8 mouse cellular contexts compared by ENCODE assay signal in genomic region chr2:133614672-133615071, GRCm38 (mm10).
DNase-seq lines count a peak whose midpoint lies in the region; ATAC-seq and TF ChIP-seq lines count a peak whose summit lies in the region.

No protein-coding gene starts in this region.

- DNase-seq in cerebellum, adult 11-12 months = no peak
- DNase-seq in thymus, postnatal 14 days = peak; percentile 6
- DNase-seq in thymus, postnatal 25 days = no peak
- DNase-seq in forelimb bud, embryonic 11.5 days (ENCODE audit: low read depth, low spot score) = peak; percentile 78
- DNase-seq in lung, embryonic 14.5 days = peak; percentile 78
- DNase-seq in urinary bladder, postnatal 14 days (ENCODE audit: low spot score) = no peak
- DNase-seq in cerebellum, adult 9-11 months = no peak

- ATAC-seq in cerebellum, adult (ENCODE audit: insufficient number of reproducible peaks, low FRiP score, low TSS enrichment) = 0 out of 2 replicates have a peak, but pooled peaks have one; percentile 15
- peak; percentile 74; the same call in 1 of the 2 replicates for ATAC-seq in lung, embryonic 14.5 days (ENCODE audit: insufficient read depth)

- no peak overlapping the region for H3K4me3 ChIP-seq in lung, embryonic 14.5 days (ENCODE audit: low read depth, low read length)

- peak; percentile 88 for TF ChIP-seq CTCF in lung, embryonic 14.5 days (IDR thresholded peaks at IDR 0.05; ENCODE audit: low read depth)

- H3K9me3 ChIP-seq in lung, embryonic 14.5 days (ENCODE audit: low read depth, low read length) = no peaks in the 10 kb centered on the region

- no peak overlapping the region for H3K27ac ChIP-seq in lung, embryonic 14.5 days (ENCODE audit: low read depth)

- no peak overlapping the region for H3K4me2 ChIP-seq in lung, embryonic 14.5 days

- H3K27me3 ChIP-seq in lung, embryonic 14.5 days (ENCODE audit: insufficient read depth, low read length) = no peaks in the 10 kb centered on the region

- no peak overlapping the region for H3K9ac ChIP-seq in lung, embryonic 14.5 days

- no peaks in the 10 kb centered on the region for H3K36me3 ChIP-seq in lung, embryonic 14.5 days (ENCODE audit: insufficient read depth)

- 20% methylated on average over 4 of the region's 4 CpGs for WGBS in lung, embryonic 14.5 days

- no peaks in the 10 kb centered on the region for H3K4me1 ChIP-seq in lung, embryonic 14.5 days (ENCODE audit: insufficient read depth)

Comparison
In these comparisons a context has a peak if more than half of its experiments do, and no peak if none do; other contexts are left out.
1. DNase-seq: peak in thymus, postnatal 14 days (single experiment), forelimb bud, embryonic 11.5 days (single experiment) and lung, embryonic 14.5 days (single experiment); none in cerebellum, adult 11-12 months (single experiment), thymus, postnatal 25 days (single experiment), urinary bladder, postnatal 14 days (single experiment) and cerebellum, adult 9-11 months (single experiment).